8 mouse cellular contexts compared by ENCODE assay signal in genomic region chr11:102434406-102434805, GRCm38 (mm10). TPM values are rescaled to one million over a fixed set of nuclear protein-coding genes. Genes with fewer than 3 reads are reported as not detected.
DNase-seq lines count a peak whose midpoint lies in the region; ATAC-seq and TF ChIP-seq lines count a peak whose summit lies in the region.

No protein-coding gene starts in this region.

- no peak overlapping the region for H3K9ac ChIP-seq in liver, embryonic 14.5 days (replicated peaks)
- no peak overlapping the region for H3K9ac ChIP-seq in neural tube, embryonic 13.5 days
- H3K9ac ChIP-seq in stomach, embryonic 16.5 days (ENCODE audit: low read length), result 0 out of 2 replicates have a peak overlapping the region, but pooled peaks have one; percentile 13

- no peak overlapping the region for H3K4me2 ChIP-seq in liver, embryonic 14.5 days (ENCODE audit: low read depth)
- no peak overlapping the region for H3K4me2 ChIP-seq in neural tube, embryonic 13.5 days
- no peak overlapping the region for H3K4me2 ChIP-seq in stomach, embryonic 16.5 days (ENCODE audit: low read depth, low read length)

- H3K27ac ChIP-seq in liver, embryonic 14.5 days, result no peak overlapping the region
- H3K27ac ChIP-seq in neural tube, embryonic 13.5 days (replicated peaks), result no peak overlapping the region
- H3K27ac ChIP-seq in stomach, embryonic 16.5 days (ENCODE audit: low read length), result no peak overlapping the region; the same call in 1 of the 2 replicates

- H3K9me3 ChIP-seq in liver, embryonic 14.5 days (ENCODE audit: control insufficient read depth, low read length), result no peaks in the 10 kb centered on the region
- H3K9me3 ChIP-seq in neural tube, embryonic 13.5 days, result no peaks in the 10 kb centered on the region
- H3K9me3 ChIP-seq in stomach, embryonic 16.5 days (replicated peaks; ENCODE audit: control insufficient read depth, low read length), result no peaks in the 10 kb centered on the region

- H3K4me1 ChIP-seq in liver, embryonic 14.5 days (replicated peaks; ENCODE audit: control insufficient read depth in 2 of 2, insufficient read depth in 2 of 2, low read length in 1 of 2), result peaks cover 5 to 12% of the 10 kb centered on the region in 2 experiments; a peak in 3 of 4 replicates
- peaks cover 72% of the 10 kb centered on the region for H3K4me1 ChIP-seq in neural tube, embryonic 13.5 days (replicated peaks)
- peaks cover 38% of the 10 kb centered on the region for H3K4me1 ChIP-seq in stomach, embryonic 16.5 days (ENCODE audit: control insufficient read depth, insufficient read depth, low read length)

- 16% methylated on average over 7 of the region's 7 CpGs for WGBS in liver, embryonic 14.5 days (ENCODE audit: insufficient replicate concordance)
- WGBS in neural tube, embryonic 13.5 days, result 7% methylated on average over 7 of the region's 7 CpGs
- WGBS in stomach, embryonic 16.5 days, result 13% methylated on average over 7 of the region's 7 CpGs

- TF ChIP-seq EP300 in liver, embryonic 14.5 days (IDR thresholded peaks at IDR 0.05; ENCODE audit: low read depth), result no peak

- H3K4me3 ChIP-seq in liver, embryonic 14.5 days (ENCODE audit: insufficient read depth in 1 of 2, low read depth in 2 of 2, low read length in 2 of 2), result no peak overlapping the region
- no peak overlapping the region for H3K4me3 ChIP-seq in neural tube, embryonic 13.5 days
- no peak overlapping the region for H3K4me3 ChIP-seq in stomach, embryonic 16.5 days (replicated peaks; ENCODE audit: low read length)

- peak; percentile 53 for DNase-seq in 3134 (ENCODE audit: extremely low read depth, insufficient read length, low spot score)
- peak; percentile 87 to 88 for DNase-seq in adrenal gland, adult 18-20 months (ENCODE audit: low spot score in 2 of 2)
- peak; percentile 79 for DNase-seq in embryo, embryonic 11.5 days (ENCODE audit: low read depth, low spot score)
- peak; percentile 88 for DNase-seq in heart, adult 8-10 months (ENCODE audit: low spot score)
- peak; percentile 86 to 93 for DNase-seq in kidney, postnatal 25 days
- DNase-seq in liver, embryonic 14.5 days (ENCODE audit: low read depth in 3 of 3, low spot score in 3 of 3), result peak; percentile 62 to 74 (median 66)

- ATAC-seq in liver, embryonic 14.5 days (ENCODE audit: insufficient read depth), result peak; percentile 17; the same call in 1 of the 2 replicates
- ATAC-seq in neural tube, embryonic 13.5 days (ENCODE audit: low read depth), result peak; percentile 32; the same call in 1 of the 2 replicates
- ATAC-seq in stomach, embryonic 16.5 days (ENCODE audit: insufficient read depth, low FRiP score), result 0 out of 2 replicates have a peak, but pooled peaks have one; percentile 8

- TF ChIP-seq CTCF in liver, embryonic 14.5 days (IDR thresholded peaks at IDR 0.05; ENCODE audit: low read depth), result peak; percentile 98

- H3K27me3 ChIP-seq in liver, embryonic 14.5 days (ENCODE audit: control insufficient read depth, insufficient read depth, low read length), result peaks cover 19% of the 10 kb centered on the region
- H3K27me3 ChIP-seq in neural tube, embryonic 13.5 days, result peaks cover 2% of the 10 kb centered on the region
- no peaks in the 10 kb centered on the region for H3K27me3 ChIP-seq in stomach, embryonic 16.5 days (ENCODE audit: control insufficient read depth, insufficient read depth, low read length)

- no peaks in the 10 kb centered on the region for H3K36me3 ChIP-seq in liver, embryonic 14.5 days (replicated peaks; ENCODE audit: control insufficient read depth, insufficient read depth, low read depth)
- H3K36me3 ChIP-seq in neural tube, embryonic 13.5 days, result peaks cover 61% of the 10 kb centered on the region
- H3K36me3 ChIP-seq in stomach, embryonic 16.5 days (ENCODE audit: control insufficient read depth, insufficient read depth, low read length), result 0 out of 2 replicates have a peak, but pooled peaks cover 15% of the 10 kb centered on the region

RNA-seq across cellular contexts. Expression of gene Grn, which starts 4.3 kb away (rescaled TPM):
- 100 to 1,000 TPM; 156 to 181 TPM for total RNA-seq in adrenal gland, adult 18-20 months (2021)
- total RNA-seq in heart, adult 8-10 months (2022), result 10 to 100 TPM; 76.5 to 84.8 (median 79.6) TPM
- polyA plus RNA-seq in liver, embryonic 14.5 days (2012; rRNA removed), result 25.4 and 28.9 TPM in 2 replicates
- polyA plus RNA-seq in liver, embryonic 14.5 days (2014; fragmentation: Nextera tagmentation; extraction: Ambion mirVana), result 34.1 and 41.4 TPM in 2 replicates
- polyA plus RNA-seq in neural tube, embryonic 13.5 days (2015; fragmentation: Nextera tagmentation; extraction: Ambion mirVana), result 83.3 and 88.6 TPM in 2 replicates
- polyA plus RNA-seq in stomach, embryonic 16.5 days (2015; fragmentation: Nextera tagmentation; extraction: Ambion mirVana), result 187 and 207 TPM in 2 replicates

RNA-seq across cellular contexts. Expression of gene Fam171a2, which starts 13.1 kb away (rescaled TPM):
- total RNA-seq in adrenal gland, adult 18-20 months (2021), result 1 to 10 TPM; 3.4 to 3.5 TPM
- total RNA-seq in heart, adult 8-10 months (2022), result 1 to 10 TPM; 2.5 to 5.4 (median 3.6) TPM
- 1.6 and 2.0 TPM in 2 replicates for polyA plus RNA-seq in liver, embryonic 14.5 days (2012; rRNA removed)
- polyA plus RNA-seq in liver, embryonic 14.5 days (2014; fragmentation: Nextera tagmentation; extraction: Ambion mirVana), result 0.17 and 0.35 TPM in 2 replicates
- polyA plus RNA-seq in neural tube, embryonic 13.5 days (2015; fragmentation: Nextera tagmentation; extraction: Ambion mirVana), result 20.3 and 21.6 TPM in 2 replicates
- 2.5 and 3.3 TPM in 2 replicates for polyA plus RNA-seq in stomach, embryonic 16.5 days (2015; fragmentation: Nextera tagmentation; extraction: Ambion mirVana)

RNA-seq across cellular contexts. Expression of gene Slc25a39, which starts 26.7 kb away (rescaled TPM):
- 100 to 1,000 TPM; 461 to 466 TPM for total RNA-seq in adrenal gland, adult 18-20 months (2021)
- total RNA-seq in heart, adult 8-10 months (2022), result 100 to 1,000 TPM; 174 to 204 (median 197) TPM
- polyA plus RNA-seq in liver, embryonic 14.5 days (2012; rRNA removed), result 167 and 187 TPM in 2 replicates
- polyA plus RNA-seq in liver, embryonic 14.5 days (2014; fragmentation: Nextera tagmentation; extraction: Ambion mirVana), result 339 and 363 TPM in 2 replicates
- polyA plus RNA-seq in neural tube, embryonic 13.5 days (2015; fragmentation: Nextera tagmentation; extraction: Ambion mirVana), result 154 TPM in 2 replicates
- 239 and 243 TPM in 2 replicates for polyA plus RNA-seq in stomach, embryonic 16.5 days (2015; fragmentation: Nextera tagmentation; extraction: Ambion mirVana)

RNA-seq across cellular contexts. Expression of gene Itga2b, which starts 35.5 kb away (rescaled TPM):
- 1 to 10 TPM; 3.4 to 3.6 TPM for total RNA-seq in adrenal gland, adult 18-20 months (2021)
- total RNA-seq in heart, adult 8-10 months (2022), result 1 to 10 TPM; 3.4 to 7.2 (median 4.4) TPM
- 28.4 and 35.4 TPM in 2 replicates for polyA plus RNA-seq in liver, embryonic 14.5 days (2012; rRNA removed)
- 20.0 and 27.3 TPM in 2 replicates for polyA plus RNA-seq in liver, embryonic 14.5 days (2014; fragmentation: Nextera tagmentation; extraction: Ambion mirVana)
- 5.7 and 6.2 TPM in 2 replicates for polyA plus RNA-seq in neural tube, embryonic 13.5 days (2015; fragmentation: Nextera tagmentation; extraction: Ambion mirVana)
- 8.6 and 10.8 TPM in 2 replicates for polyA plus RNA-seq in stomach, embryonic 16.5 days (2015; fragmentation: Nextera tagmentation; extraction: Ambion mirVana)

RNA-seq across cellular contexts. Expression of gene Rundc3a, which starts 41.2 kb away (rescaled TPM):
- total RNA-seq in adrenal gland, adult 18-20 months (2021), result 10 to 100 TPM; 40.0 to 45.9 TPM
- under 1 TPM in 1 of 4 experiments, not detected in 3; 0.16 TPM for total RNA-seq in heart, adult 8-10 months (2022)
- polyA plus RNA-seq in liver, embryonic 14.5 days (2012; rRNA removed), result 1.4 and 1.9 TPM in 2 replicates
- polyA plus RNA-seq in liver, embryonic 14.5 days (2014; fragmentation: Nextera tagmentation; extraction: Ambion mirVana), result 1.0 and 1.2 TPM in 2 replicates
- 156 and 161 TPM in 2 replicates for polyA plus RNA-seq in neural tube, embryonic 13.5 days (2015; fragmentation: Nextera tagmentation; extraction: Ambion mirVana)
- polyA plus RNA-seq in stomach, embryonic 16.5 days (2015; fragmentation: Nextera tagmentation; extraction: Ambion mirVana), result 6.8 and 7.6 TPM in 2 replicates
